Mouse (Mus musculus) liver, embryonic 11.5 days (tissue): Measurements from ENCODE around the gene Slc22a16. TPM values are rescaled to one million over a fixed set of nuclear protein-coding genes. Genes with fewer than 3 reads are reported as not detected.

Experiments
- ATAC-seq: fragments of 200-750 bp; cut with Nextera tagmentation; replicated peaks from 2 replicates; pipeline ENCODE4 v1.8.0; 2017; ENCODE audit warnings: moderate number of reproducible peaks, mild to moderate bottlenecking, moderate TSS enrichment, moderate library complexity; ENCODE audit not compliant: low FRiP score
- DNase-seq: peaks from one replicate; pipeline ENCODE4 v3.0.0-alpha.2; 2017; ENCODE audit warnings: low spot score
- H3K27ac ChIP-seq: fragments of 300-500 bp; sonication (generic); 2 replicates; pipeline ENCODE4 v1.5.1; 2014; ENCODE audit warnings: mild to moderate bottlenecking, low read depth, low read length, control low read depth
- H3K27me3 ChIP-seq: fragments of 300-500 bp; sonication (generic); replicated peaks from 2 replicates; pipeline ENCODE4 v1.6.1; 2014; ENCODE audit warnings: low read length, mixed read lengths; ENCODE audit not compliant: control insufficient read depth, insufficient read depth
- H3K36me3 ChIP-seq: fragments of 300-500 bp; sonication (generic); 2 replicates; pipeline ENCODE4 v1.6.1; 2014; ENCODE audit warnings: mild to moderate bottlenecking, low read length, moderate library complexity, mixed read lengths; ENCODE audit not compliant: control insufficient read depth, insufficient read depth
- H3K4me1 ChIP-seq: fragments of 300-500 bp; sonication (generic); replicated peaks from 2 replicates; pipeline ENCODE4 v1.6.1; 2014; ENCODE audit warnings: low read length, mixed read lengths; ENCODE audit not compliant: control insufficient read depth, insufficient read depth
- H3K4me2 ChIP-seq: fragments of 300-500 bp; sonication (generic); 2 replicates; pipeline ENCODE4 v1.6.1; 2014; ENCODE audit warnings: mild to moderate bottlenecking, control low read depth, moderate library complexity
- H3K4me3 ChIP-seq: fragments of 300-500 bp; sonication (generic); 2 replicates; pipeline ENCODE4 v1.5.1; 2014; ENCODE audit warnings: low read depth, low read length, control low read depth
- H3K9ac ChIP-seq: fragments of 300-500 bp; sonication (generic); 2 replicates; pipeline ENCODE4 v1.6.1; 2014; ENCODE audit warnings: low read depth, low read length, control low read depth
- H3K9me3 ChIP-seq: fragments of 300-500 bp; sonication (generic); 2 replicates; pipeline ENCODE4 v1.6.1; 2016; ENCODE audit warnings: low read length, inconsistent platforms, mixed read lengths; ENCODE audit not compliant: control insufficient read depth
- WGBS: fragments of 180-500 bp; shearing (Covaris S2); extraction: QIAGEN DNeasy Blood & Tissue Kit; methylation state at CpG from one replicate; pipeline ENCODE4 v1.1.7; 2014; 5-methylcytosine and 5-hydroxymethylcytosine counted together
- polyA plus RNA-seq: library from polyadenylated mRNA; unstranded; fragments of >200 nt; fragmentation: Nextera tagmentation; extraction: Ambion mirVana; gene quantifications from 2 replicates; pipeline ENCODE4 v1.2.1, GENCODE M21; 2014

Gene Slc22a16
- polyA plus RNA-seq, 1 experiment from 2014 or later = not detected

DNA sequence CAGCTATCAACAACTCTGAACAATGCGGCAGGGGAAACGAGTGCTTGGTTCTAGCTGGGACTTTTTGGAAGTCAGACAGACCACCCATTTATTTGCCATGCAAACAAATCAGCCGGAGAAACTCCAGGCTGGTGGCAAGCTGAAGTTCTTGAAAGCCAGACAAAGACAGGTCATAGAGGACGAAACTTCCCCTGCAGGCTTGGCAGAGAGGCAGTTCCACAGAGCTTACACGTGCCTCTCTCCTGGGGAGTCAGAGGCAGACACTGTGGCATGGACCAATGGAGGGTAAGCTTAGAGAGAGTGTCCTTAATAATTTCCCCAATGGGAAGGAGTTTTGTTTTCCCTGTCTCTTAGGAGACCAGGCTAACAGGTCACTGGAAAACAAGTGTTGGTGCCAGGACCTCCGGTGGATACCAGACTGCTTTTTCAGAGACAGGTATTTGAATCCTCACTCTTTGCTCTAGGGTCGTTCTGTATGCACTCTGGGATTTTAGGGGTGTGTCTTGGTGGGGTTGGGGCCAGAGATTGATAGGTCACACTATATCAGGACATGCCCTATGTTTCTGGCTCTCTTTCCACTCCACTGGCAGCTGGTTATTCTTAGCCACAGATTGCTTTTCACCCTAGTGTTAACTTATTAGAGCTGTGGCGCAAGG lies 59.6 kb downstream of the Slc22a16 start, which contains the start of gene Ddo:
TSS of gene Ddo (plus strand) at position 356 of the 656 bp plus-strand sequence.
- WGBS = 69% methylated on average over 8 of the region's 8 CpGs
- Histone ChIP-seq H3K9ac (no peak within 1 kb of the TSS), H3K4me3 (no peak within 1 kb of the TSS), H3K9me3 (no peaks in the 10 kb centered on the region), H3K4me1 (no peaks in the 10 kb centered on the region; the same call in 1 of the 2 replicates), H3K36me3 (no peaks in the 10 kb centered on the region), H3K27me3 (no peaks in the 10 kb centered on the region), H3K27ac (no peak within 1 kb of the TSS), H3K4me2 (no peak within 1 kb of the TSS)
- DNase-seq (no peak), ATAC-seq (no peak)

DNA sequence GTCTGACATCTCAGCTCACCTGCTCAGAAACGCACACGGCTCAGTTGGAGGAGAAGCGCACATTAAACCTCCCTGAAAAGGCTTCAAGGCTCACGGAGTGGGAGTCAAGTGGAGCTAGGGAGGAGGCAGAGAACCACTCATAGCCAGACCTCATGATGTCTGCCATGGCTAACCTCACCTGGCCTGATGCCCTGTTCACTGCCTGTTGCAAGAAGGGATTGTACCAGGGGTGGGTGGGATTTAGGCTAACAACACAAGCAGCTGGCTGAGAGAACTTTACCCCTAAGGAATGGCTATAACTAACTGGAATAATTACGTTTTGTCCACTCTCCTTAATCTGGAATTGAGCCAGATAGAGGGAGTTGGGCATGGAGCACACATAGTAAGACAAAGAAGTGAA lies 60.3 kb downstream of the Slc22a16 start:
- ATAC-seq = no peak
- H3K27ac ChIP-seq = no peak overlapping the region

DNA sequence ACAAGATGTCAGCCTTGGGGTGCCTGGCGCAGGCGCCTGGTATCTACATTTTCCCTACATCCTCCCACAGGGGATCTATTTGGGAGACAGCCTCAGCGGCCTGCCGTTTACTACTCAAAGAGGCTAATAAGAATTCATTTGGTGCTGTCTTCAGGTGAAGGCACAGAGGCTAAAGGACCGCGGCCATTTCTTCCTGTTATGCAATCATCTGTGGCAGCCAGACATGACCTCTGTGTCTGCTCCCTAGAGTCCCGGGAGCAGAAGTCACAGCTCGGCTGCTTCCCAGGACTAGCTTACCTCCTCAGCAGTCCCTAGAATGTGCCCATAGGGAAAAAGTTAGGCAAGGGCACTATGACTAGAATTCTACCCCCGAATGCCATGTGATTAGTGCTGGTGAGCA lies 60.8 kb downstream of the Slc22a16 start:
- no peak overlapping the region for H3K4me3 ChIP-seq
- no peaks in the 10 kb centered on the region for H3K36me3 ChIP-seq
- no peaks in the 10 kb centered on the region for H3K27me3 ChIP-seq
- 60% methylated on average over 9 of the region's 9 CpGs for WGBS
- ATAC-seq = no peak
- no peak overlapping the region for H3K9ac ChIP-seq
- no peaks in the 10 kb centered on the region; the same call in 1 of the 2 replicates for H3K4me1 ChIP-seq
- no peak for DNase-seq
- no peaks in the 10 kb centered on the region for H3K9me3 ChIP-seq
- H3K4me2 ChIP-seq = no peak overlapping the region
- H3K27ac ChIP-seq = no peak overlapping the region

More for the DNA sequence above, 60.3 kb downstream of the Slc22a16 start:
- Histone ChIP-seq H3K9me3 (no peaks in the 10 kb centered on the region), H3K4me2 (no peak overlapping the region), H3K4me3 (no peak overlapping the region), H3K36me3 (no peaks in the 10 kb centered on the region), H3K9ac (no peak overlapping the region), H3K4me1 (no peaks in the 10 kb centered on the region; the same call in 1 of the 2 replicates), H3K27me3 (no peaks in the 10 kb centered on the region)
- WGBS = 81% methylated on average over 5 of the region's 5 CpGs
- DNase-seq = no peak

DNA sequence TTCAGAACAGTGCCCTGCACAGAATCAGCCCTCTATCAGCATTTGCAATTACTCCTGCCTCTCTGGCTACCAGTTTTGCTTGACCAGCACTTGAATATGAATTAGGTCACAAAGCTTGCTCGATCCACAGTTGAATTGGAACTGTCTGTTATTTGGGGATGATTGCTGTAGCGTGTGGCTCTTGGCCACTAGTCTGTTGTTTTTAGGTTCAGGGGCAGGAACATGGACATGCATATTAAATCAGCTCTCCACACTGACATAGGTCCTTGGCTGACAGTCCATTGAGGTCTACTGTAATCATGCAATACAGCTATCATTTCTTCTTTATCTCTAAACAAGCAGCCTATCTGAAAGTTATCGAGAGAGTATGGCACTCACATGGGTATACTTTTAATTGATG lies 62.0 kb downstream of the Slc22a16 start:
- H3K9me3 ChIP-seq = no peaks in the 10 kb centered on the region
- H3K4me3 ChIP-seq = no peak overlapping the region
- no peaks in the 10 kb centered on the region for H3K27me3 ChIP-seq
- H3K4me1 ChIP-seq = no peaks in the 10 kb centered on the region; the same call in 1 of the 2 replicates
- H3K4me2 ChIP-seq = no peak overlapping the region
- H3K9ac ChIP-seq = no peak overlapping the region
- H3K27ac ChIP-seq = no peak overlapping the region
- ATAC-seq (no peak), DNase-seq (no peak)
- no peaks in the 10 kb centered on the region for H3K36me3 ChIP-seq
- 82% methylated on average over 3 of the region's 3 CpGs for WGBS

DNA sequence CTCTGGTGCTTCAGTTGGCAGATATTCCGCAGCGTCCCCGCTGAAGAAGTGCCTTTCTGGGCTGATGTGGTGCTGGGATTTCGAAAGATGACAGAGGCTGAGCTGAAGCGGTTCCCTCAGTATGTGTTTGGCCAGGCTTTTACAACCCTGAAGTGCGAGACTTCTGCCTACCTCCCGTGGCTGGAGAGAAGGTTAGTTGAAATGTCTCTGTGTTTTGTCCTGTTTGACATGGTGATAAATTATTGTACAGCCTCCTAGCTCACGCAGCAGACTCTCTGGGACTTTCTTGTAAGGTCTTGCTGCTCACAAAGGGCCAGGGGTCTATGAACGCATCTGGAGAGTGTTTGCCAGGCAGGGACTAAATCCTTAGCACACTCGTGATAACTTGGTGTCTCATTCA lies 67.2 kb downstream of the Slc22a16 start:
- Histone ChIP-seq H3K4me3 (no peak overlapping the region), H3K9ac (no peak overlapping the region), H3K27me3 (0 out of 2 replicates have a peak, but pooled peaks cover 3% of the 10 kb centered on the region), H3K27ac (no peak overlapping the region), H3K4me1 (no peaks in the 10 kb centered on the region), H3K36me3 (no peaks in the 10 kb centered on the region), H3K9me3 (no peaks in the 10 kb centered on the region), H3K4me2 (no peak overlapping the region)
- WGBS = 49% methylated on average over 10 of the region's 10 CpGs
- ATAC-seq (no peak), DNase-seq (no peak)

DNA sequence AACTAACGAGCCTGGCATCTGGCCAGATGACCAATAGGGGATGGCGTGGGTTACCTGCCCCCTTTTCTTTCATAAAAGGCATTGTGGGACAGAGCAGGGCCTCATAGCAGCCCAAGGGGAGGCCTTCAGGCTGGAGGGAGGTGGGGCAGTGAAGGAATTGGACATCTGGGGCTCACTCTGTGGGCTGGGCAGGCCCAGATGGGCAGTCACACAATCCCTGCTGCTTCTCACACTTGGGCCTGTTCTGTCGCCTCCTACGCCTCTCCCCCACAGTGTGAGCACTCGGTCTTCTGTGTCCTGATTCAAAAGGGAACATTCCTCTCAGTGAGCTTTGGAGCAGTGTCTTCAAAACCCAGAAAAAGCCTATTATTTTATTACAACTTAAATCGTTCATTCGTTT lies 68.1 kb downstream of the Slc22a16 start:
- H3K36me3 ChIP-seq = no peaks in the 10 kb centered on the region
- no peak overlapping the region for H3K4me3 ChIP-seq
- no peaks in the 10 kb centered on the region for H3K4me1 ChIP-seq
- H3K27me3 ChIP-seq = 0 out of 2 replicates have a peak, but pooled peaks cover 3% of the 10 kb centered on the region
- H3K9me3 ChIP-seq = no peaks in the 10 kb centered on the region
- WGBS = 69% methylated on average over 7 of the region's 7 CpGs
- DNase-seq (no peak), ATAC-seq (no peak)
- no peak overlapping the region for H3K27ac ChIP-seq
- no peak overlapping the region for H3K4me2 ChIP-seq
- no peak overlapping the region for H3K9ac ChIP-seq

DNA sequence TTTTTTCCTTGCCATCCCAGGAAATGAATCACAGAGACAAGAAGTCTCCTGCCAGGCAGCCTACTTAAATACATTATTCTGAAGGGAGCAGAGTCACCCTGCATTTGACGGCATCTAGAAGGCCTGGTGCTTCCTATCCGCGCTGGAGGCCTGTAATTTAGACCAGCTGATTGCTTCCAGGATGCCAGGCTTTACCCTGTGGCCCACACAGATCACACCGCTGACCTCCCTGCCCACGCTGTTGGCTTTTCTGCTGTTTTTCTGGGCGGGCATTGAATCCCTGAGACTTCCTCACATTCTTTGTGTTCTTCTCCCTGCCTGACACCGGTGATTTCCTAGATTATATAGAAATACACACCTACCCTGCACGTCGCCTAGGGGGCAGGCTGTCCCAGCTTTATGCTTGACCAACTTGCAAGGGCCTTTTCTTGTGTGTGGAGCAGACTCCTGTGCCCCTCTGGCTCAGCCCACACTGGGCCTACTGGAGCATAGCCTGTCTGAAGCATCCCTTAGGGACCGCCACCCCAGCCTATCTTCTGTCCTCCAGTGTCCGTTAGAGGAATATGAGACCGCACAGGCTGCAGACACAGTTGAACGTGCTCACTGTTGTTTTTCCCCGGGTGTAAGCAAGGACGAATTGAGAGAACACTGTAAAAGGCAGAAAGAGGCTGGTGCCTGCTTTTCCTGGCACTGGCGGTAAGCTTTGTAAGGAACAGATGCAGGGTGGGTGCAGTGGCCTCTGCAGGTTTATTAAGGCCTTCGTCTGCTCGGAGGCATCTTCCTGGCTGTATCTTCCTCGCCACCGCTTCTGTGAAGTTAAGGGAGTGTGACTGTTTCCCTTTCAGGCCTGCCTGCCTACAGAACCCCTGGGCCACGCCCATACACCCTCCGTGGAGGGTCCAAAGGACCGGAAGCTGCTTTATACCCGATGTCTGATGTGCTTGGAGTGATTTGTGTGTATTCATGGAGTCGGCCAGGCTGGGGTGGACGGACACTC lies 69.0 kb downstream of the Slc22a16 start:
- Histone ChIP-seq H3K4me1 (no peaks in the 10 kb centered on the region), H3K4me3 (no peak overlapping the region), H3K27me3 (0 out of 2 replicates have a peak, but pooled peaks cover 3% of the 10 kb centered on the region), H3K27ac (no peak overlapping the region), H3K4me2 (no peak overlapping the region), H3K9me3 (no peaks in the 10 kb centered on the region), H3K36me3 (no peaks in the 10 kb centered on the region), H3K9ac (no peak overlapping the region)
- ATAC-seq (no peak), DNase-seq (no peak)
- 71% methylated on average over 26 of the region's 26 CpGs for WGBS

DNA sequence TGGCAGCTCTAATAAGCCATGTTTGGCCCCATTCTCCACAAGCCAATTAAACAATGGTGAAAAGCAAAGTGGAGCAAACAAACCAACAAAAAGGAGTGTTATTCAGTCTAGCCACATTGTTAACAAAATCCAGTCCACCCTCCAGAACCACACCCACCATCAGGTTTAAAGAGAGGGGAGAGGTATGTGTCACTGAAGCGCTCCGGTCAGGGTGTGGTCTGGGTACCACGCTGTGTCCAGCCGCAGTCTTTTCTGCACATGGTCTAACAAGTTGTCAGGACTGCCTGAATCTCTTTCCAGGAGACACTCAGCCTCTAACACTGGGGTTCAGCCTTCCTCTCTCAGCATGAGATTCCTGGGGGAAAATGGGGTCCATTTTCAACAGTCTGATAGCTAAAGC lies 70.3 kb downstream of the Slc22a16 start:
- Histone ChIP-seq H3K4me1 (no peaks in the 10 kb centered on the region), H3K36me3 (no peaks in the 10 kb centered on the region), H3K9me3 (no peaks in the 10 kb centered on the region), H3K27me3 (0 out of 2 replicates have a peak, but pooled peaks cover 3% of the 10 kb centered on the region), H3K27ac (no peak overlapping the region), H3K4me2 (no peak overlapping the region), H3K9ac (no peak overlapping the region), H3K4me3 (no peak overlapping the region)
- DNase-seq (no peak), ATAC-seq (no peak)
- WGBS = 85% methylated on average over 4 of the region's 4 CpGs
